Mouse (Mus musculus) right cerebral cortex, adult 2 months (tissue): Measurements from ENCODE around the gene Olfr830.
"Not testable (repeated sequence)": the region's sequence is repeated elsewhere in the genome, so short reads cannot be mapped to it uniquely, and the experiment has no call there.

ENCODE experiments used
- DNase-seq, 2 experiments: peaks; one replicate each; pipeline ENCODE4 v3.0.0; 2021 to 2022; ENCODE audit warnings: low spot score in 2 of 2

Olfr830 gene

DNA sequence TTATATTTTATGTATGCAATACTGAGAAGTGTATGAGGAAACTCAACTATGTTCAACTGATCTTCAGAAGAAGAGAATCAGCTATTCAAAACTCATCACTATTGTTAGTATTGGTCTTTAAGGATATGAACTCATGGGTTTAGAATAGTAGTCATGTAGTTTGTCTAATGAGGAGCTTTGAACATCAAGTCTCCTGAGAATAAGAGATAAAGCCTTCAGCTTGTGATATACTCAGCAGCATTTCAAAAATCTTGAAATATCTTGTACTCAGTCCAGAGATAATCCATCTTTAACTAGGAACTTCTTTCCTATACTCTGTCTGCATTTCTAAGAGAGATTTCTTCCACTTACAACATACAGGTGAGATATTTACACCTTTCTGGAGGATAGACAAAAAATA, at the start of gene Olfr830:
Gene Olfr830 (plus strand): TSS at position 301 of the 400 bp plus-strand sequence.
- no peak for DNase-seq

DNA sequence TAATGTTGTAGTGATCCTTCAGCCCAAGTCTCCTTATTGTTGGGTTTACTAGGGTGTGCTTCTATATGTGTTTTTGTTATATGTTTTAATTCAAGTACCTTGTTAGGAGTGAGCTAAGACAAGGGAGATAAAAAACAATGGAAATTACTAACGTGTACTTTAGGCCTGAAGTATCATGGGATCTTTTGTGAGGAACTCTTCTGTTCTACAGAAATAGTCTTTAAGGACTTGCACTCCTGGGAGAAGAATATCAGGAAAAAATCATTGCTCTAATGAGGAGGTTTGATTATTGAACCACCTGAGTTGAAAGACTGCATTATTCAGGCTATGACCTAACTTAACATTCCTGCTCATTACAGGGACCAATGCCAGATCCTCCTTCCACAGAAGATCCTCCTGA, 19.9 kb upstream of the Olfr830 start, which contains the start of gene Olfr829:
Gene Olfr829 (plus strand): TSS at position 301 of the 400 bp plus-strand sequence.
- no peak for DNase-seq

GRCm38 (mm10) chr9:18907699-18908098, 33.2 kb downstream of the Olfr830 start:
- DNase-seq, result not testable (repeated sequence)

- DNase-seq, result not testable (repeated sequence)
These were observed 53.4 kb downstream of the Olfr830 start for GRCm38 (mm10) chr9:18927921-18928320.
